Comparison of ENCODE assay signal across 25 mouse cellular contexts in the genomic region with DNA sequence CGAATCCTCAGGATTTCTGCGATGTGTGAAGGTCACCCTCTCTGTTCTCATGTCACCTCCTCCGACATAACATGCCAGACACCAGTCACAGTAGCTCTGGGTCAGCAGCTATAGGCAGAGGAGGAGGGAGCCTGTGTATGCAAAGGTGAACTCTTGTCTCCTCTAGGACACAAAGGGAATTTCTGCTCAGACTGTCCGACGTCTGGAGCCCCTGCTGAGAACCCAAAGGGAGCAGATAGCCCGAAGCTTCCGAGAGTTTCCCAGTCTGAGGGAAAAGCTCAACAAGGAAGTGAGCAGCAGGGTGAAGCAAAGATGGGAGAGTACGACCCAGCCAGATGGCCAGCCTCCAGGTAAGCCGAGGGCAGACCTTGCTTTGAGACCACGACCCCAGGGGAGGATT. TPM values are rescaled to one million over a fixed set of nuclear protein-coding genes. Genes with fewer than 3 reads are reported as not detected.
"Had no signal": no experiment of that assay in that cellular context is flagged by ENCODE, and none has a peak within 500 bp of the region (broad histone marks: within the 10 kb centered on the region; RNA-seq: fewer than 3 reads in every experiment).

No protein-coding gene starts in this region.

- H3K4me1 ChIP-seq: midbrain, embryonic 10.5 days; midbrain, embryonic 12.5 days; stomach, embryonic 15.5 days had no signal

- H3K4me3 ChIP-seq: midbrain, embryonic 10.5 days; midbrain, embryonic 12.5 days; myocyte; neural tube, embryonic 13.5 days; neural tube, embryonic 15.5 days; stomach, embryonic 15.5 days had no signal

- ATAC-seq: midbrain, embryonic 16.5 days had no signal

- H3K27me3 ChIP-seq: midbrain, embryonic 12.5 days; neural tube, embryonic 13.5 days; neural tube, embryonic 15.5 days; stomach, embryonic 15.5 days had no signal

- H3K9me3 ChIP-seq: midbrain, embryonic 10.5 days; midbrain, embryonic 12.5 days; neural tube, embryonic 13.5 days; neural tube, embryonic 15.5 days; stomach, embryonic 15.5 days had no signal

- DNase-seq: lung, adult 18-20 months; lung, embryonic 14.5 days; lung, postnatal 10 days; lung, postnatal 4 days; midbrain, embryonic 14.5 days; retina, postnatal 1 day; right cerebral cortex, adult 18-20 months; thymus, adult 2 months; thymus, postnatal 25 days; thymus, postnatal 4 days had no signal

- H3K9ac ChIP-seq: lung, embryonic 14.5 days; midbrain, embryonic 12.5 days; neural tube, embryonic 13.5 days; neural tube, embryonic 15.5 days; stomach, embryonic 15.5 days had no signal

- H3K27ac ChIP-seq: midbrain, embryonic 10.5 days; midbrain, embryonic 12.5 days; neural tube, embryonic 13.5 days; neural tube, embryonic 15.5 days; stomach, embryonic 15.5 days; stomach, postnatal 0 days had no signal

- H3K4me2 ChIP-seq: lung, embryonic 14.5 days; midbrain, embryonic 12.5 days; neural tube, embryonic 13.5 days; neural tube, embryonic 15.5 days; stomach, embryonic 15.5 days had no signal

RNA-seq across cellular contexts. Expression of a gene that starts 31.5 kb away (rescaled TPM):
- total RNA-seq: megakaryocyte, adult 5-6 weeks; megakaryocyte-erythroid progenitor cell, adult 5-6 weeks had no signal

RNA-seq across cellular contexts. Expression of a gene that starts 48.5 kb away (rescaled TPM):
- total RNA-seq: megakaryocyte, adult 5-6 weeks; megakaryocyte-erythroid progenitor cell, adult 5-6 weeks had no signal
- polyA plus RNA-seq: lung, embryonic 14.5 days; lung, embryonic 16.5 days; midbrain, embryonic 10.5 days; midbrain, embryonic 12.5 days; midbrain, embryonic 14.5 days; midbrain, embryonic 16.5 days; myocyte; neural tube, embryonic 11.5 days; neural tube, embryonic 13.5 days; neural tube, embryonic 15.5 days; spleen, adult 2 months; testis, adult 2 months had no signal

RNA-seq across cellular contexts. Expression of a gene that starts 56.3 kb away (rescaled TPM):
- total RNA-seq: megakaryocyte, adult 5-6 weeks; megakaryocyte-erythroid progenitor cell, adult 5-6 weeks had no signal
- polyA plus RNA-seq: midbrain, embryonic 10.5 days; midbrain, embryonic 12.5 days; midbrain, embryonic 14.5 days; midbrain, embryonic 16.5 days; myocyte; neural tube, embryonic 11.5 days; neural tube, embryonic 15.5 days; spleen, adult 2 months; urinary bladder, adult 2 months had no signal
